Mouse (Mus musculus): ENCODE results near the gene Fam69a.
"Not testable (repeated sequence)": the region's sequence is repeated elsewhere in the genome, so short reads cannot be mapped to it uniquely, and the experiment has no call there.

Gene Fam69a

DNA sequence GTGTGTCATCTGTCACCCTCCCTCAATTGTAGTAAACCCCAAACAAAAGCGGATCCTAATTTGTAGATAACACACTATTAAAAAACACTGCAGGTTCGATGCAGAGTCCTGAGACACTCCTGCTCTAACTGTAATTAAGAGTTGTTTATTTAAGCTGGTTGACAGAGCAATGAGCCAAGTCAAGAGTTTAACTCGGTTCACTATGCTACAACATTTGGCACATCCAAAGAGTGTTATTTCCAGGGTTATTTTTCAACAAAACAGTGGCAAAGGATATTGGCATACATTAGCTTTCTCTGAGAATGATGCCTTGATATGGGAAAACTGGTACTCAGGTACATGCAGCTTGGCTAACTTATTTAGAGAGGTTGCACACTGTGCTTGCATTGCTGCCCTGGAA, 4.9 kb downstream of the Fam69a start:
- DNase-seq (ENCODE audit: extremely low spot score, low spot score), result no peak

- no peak for DNase-seq (ENCODE audit: extremely low spot score, low spot score)
Measured at GRCm38 (mm10) chr5:107979901-107980300, 7.0 kb downstream of the Fam69a start.

DNA sequence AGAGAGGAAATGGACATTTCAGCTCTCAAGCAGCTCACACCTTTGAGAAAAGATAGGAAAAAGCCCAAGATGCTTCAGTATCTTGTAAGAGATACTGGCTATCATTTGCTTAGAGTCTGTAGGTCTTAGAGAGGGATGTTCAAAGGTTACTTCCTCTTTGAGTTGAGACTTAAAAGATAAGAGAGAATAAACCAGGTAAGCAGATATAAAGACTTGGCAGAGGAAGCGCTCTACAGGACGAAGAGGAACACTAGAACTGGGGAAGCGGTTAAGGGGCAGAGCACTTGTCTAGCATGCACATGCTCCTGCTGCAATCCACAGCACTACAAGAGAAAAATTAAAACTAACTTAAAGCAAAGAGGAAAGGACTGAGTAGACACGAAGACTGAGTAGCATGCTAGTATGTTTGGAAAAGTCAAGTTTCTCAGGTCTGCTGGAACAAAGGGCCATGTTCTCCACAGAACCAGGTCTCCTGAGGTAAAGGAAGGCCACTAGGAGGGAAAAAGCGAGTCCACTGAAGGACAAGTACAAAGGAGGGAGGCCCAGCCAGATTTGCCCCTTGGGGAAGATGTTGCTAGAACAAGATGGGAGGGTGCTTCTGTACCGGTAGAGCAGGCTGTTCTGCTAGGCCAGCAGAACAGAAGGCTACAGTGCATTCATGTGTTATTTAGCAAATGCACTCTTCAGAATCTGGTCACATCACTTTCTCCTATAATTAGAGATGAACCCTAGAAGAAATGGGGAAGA, 8.4 kb downstream of the Fam69a start:
- DNase-seq (ENCODE audit: extremely low spot score, low spot score), result no peak

DNA sequence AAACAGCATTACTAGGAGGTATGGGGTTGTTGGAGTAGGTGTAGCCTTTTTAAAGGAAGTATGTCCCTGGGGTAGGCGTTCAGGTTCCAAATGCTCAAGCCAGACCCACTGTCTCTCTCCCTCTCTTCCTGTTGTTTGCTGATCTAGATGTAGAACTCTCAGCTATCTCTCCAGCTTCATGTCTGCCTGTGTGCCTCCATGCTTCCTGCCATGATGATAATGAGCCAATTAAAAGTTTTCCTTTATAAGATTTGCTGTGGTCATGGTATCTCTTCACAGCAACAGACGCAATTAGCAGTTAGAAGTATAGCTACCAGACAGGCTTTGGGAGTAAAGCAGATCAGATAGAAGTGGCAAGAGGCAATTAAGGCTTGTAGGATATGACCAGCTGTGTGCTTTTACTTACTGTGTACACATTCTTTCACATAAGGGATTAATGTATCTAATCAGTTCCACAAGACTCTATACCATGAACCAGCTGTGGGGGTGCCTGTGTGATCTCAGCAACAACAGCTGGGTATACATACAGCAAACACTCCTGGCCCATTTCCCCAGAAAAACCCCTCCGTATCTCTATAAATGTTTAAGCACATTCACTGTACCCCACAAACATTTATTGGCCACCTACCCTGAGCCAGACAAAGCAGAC, 9.1 kb downstream of the Fam69a start:
- no peak for DNase-seq (ENCODE audit: extremely low spot score, low spot score)

DNA sequence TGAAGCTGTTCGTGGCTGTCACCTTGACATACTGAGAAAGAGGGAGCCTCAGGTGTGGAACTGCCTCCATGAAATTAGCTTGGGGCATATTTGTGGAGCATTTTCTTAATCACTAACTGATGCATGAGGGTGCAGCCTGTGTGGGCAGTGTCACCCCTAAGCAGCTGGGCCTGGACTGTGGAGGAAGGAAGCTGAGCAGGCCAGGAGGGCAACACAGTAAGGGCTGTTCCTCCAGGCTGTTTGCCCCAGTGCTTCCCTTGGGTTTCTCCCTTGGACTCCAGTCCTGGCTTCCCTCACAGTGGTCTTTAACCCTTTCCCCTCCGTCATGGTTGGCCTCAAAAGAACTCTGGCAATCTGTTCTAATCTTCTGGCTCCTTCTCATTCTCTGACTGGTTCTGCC, 13.6 kb downstream of the Fam69a start:
- no peak for DNase-seq (ENCODE audit: extremely low spot score, low spot score)

- DNase-seq (ENCODE audit: extremely low spot score, low spot score), result no peak
Measured at GRCm38 (mm10) chr5:107972444-107973272, 14.2 kb downstream of the Fam69a start.

DNA sequence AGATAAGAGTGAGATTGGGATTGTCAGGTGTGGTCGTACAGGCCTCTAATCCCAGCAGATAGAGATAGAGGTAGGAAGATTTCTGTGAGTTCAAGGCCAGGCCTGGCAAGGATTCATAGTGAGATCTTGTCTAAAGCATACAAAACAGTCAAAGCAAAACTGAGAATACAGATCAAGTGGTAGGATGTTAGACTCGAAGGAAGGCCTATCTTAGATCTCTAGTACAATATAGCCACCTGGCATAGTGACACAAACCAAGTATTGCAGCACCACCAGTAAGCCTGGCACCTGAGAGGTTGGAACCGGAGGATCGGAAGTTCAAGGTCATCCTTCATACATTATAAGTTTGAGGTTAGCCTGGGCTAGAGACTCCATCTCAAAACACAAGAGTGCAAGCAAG, 15.8 kb downstream of the Fam69a start:
- no peak for DNase-seq (ENCODE audit: extremely low spot score, low spot score)

GRCm38 (mm10) chr5:107969818-107970217, 17.1 kb downstream of the Fam69a start:
- not testable (repeated sequence) for DNase-seq (ENCODE audit: extremely low spot score, low spot score)

GRCm38 (mm10) chr5:107968079-107968478, 18.8 kb downstream of the Fam69a start:
- DNase-seq (ENCODE audit: extremely low spot score, low spot score), result no peak

GRCm38 (mm10) chr5:107966841-107967457, 19.9 kb downstream of the Fam69a start:
- DNase-seq (ENCODE audit: extremely low spot score, low spot score), result no peak

- DNase-seq (ENCODE audit: extremely low spot score, low spot score), result no peak
Measured at GRCm38 (mm10) chr5:107966156-107966555, 20.7 kb downstream of the Fam69a start.

GRCm38 (mm10) chr5:107965355-107965991, 21.4 kb downstream of the Fam69a start:
- no peak for DNase-seq (ENCODE audit: extremely low spot score, low spot score)

DNA sequence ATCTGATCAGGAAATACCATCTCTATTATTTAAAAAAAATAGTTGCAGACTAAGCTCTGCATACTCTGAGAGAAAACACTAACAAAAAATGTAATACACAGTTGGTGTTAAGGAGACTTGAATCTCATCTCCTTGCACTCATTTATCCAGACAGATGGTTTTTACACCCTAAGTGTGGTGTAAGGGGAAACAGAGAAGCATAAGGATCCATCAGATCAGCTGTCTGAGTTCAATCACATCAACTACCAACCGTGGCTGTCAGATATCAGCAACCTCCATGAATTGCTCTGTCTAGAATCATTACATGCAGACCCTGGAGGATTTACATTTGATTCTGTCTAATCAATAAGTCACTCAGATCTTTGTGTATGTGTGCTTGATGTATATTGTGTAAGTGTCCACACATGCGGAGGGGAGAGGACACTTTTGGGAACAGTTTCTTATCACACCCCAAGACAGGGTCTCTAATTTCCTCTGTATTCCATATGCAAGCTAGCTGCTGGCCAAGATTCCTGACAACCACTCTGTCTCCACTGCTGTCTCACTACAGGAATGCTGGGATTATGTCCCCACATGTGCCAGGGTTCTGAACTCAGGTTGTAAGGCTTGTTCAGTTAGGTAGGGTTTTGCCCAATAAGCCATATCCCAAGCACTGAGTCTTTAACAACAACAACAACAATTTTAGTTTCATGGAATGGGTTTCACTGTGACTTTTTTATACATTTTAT, 22.7 kb downstream of the Fam69a start:
- DNase-seq (ENCODE audit: extremely low spot score, low spot score), result no peak

GRCm38 (mm10) chr5:107961438-107962251, 25.2 kb downstream of the Fam69a start:
- DNase-seq (ENCODE audit: extremely low spot score, low spot score), result no peak

DNA sequence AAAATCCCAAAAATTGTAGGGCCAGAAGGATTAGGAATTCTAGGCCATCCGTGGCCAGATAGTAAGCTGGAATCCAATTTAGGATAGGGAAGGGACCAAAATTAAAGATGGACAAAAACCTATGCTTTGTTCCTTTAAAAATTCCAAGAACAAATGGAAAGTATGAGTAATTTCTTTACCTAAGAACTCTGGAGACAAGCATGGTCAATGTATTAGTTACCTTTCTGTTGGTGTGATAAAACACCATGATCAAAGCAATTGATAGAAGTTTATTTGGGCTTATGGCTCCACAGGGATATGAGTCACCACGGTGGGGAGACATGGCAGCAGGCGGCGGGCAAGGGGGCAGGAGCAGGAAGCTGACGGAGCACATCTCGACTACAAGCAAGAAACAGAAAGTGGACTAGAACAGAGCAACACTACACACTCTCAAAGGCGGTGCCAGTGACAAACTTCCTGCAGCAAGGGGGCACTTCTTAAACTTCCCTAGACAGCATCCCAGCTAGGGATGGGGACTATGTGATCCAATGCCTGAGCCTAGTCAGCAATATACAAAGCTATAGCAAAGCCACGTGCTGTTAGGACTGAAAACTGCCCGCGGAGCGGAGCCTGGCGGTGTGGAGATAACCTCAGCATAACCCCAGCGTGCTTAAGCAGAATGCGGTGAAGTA, 26.2 kb downstream of the Fam69a start:
- no peak for DNase-seq (ENCODE audit: extremely low spot score, low spot score)

GRCm38 (mm10) chr5:107959624-107960300, 27.1 kb downstream of the Fam69a start:
- DNase-seq (ENCODE audit: extremely low spot score, low spot score), result no peak

DNA sequence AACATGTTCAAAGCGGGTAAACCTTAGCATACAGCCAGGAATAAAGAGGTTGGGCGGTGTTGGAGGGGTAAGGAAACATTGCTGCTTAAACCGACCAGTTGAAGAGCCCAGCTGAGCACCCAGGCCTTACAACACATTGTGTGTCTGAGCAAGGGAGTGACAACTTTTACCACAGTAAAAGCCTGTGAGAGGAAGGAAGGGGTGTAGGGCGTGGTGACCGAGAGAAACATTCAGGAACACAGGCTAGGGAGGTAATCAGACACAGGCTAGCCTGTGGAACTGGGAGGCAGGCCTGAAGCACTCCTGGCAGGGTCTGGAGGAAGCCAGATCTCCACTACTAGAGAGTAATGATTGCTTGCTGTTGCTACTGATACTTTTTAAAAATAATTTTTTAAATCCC, 36.2 kb downstream of the Fam69a start:
- no peak for DNase-seq (ENCODE audit: extremely low spot score, low spot score)

DNA sequence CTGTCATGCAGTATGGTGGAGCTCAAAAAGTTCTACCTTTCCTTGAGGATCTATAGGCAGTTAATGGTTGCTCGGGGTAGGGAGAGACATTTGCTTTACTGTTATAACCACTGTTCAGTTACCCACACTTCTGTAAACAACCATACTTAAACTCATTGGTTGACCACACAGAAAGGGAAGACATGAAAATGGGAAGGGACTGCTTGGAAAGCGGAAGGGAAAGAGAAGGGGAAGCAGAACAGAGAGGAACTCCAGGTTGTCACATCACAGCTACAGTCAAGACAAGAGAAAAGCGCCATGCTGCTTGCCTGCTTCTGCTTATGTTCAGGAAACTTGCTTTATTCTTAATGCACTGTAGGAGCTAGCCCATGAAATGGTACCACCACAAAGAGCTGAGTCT, 37.3 kb downstream of the Fam69a start:
- no peak for DNase-seq (ENCODE audit: extremely low spot score, low spot score)

- DNase-seq (ENCODE audit: extremely low spot score, low spot score), result no peak
Measured at GRCm38 (mm10) chr5:107948899-107949298, 38.0 kb downstream of the Fam69a start.

All from neural tube, embryonic 10.5 days (tissue).